Mouse (Mus musculus) heart, adult 2 months (tissue): ENCODE measurements around the gene Plcb3. TPM values are rescaled to one million over a fixed set of nuclear protein-coding genes. Genes with fewer than 3 reads are reported as not detected.

ENCODE experiments used
- DNase-seq, 2 experiments: peaks; one replicate each; pipeline ENCODE4 v3.0.0; 2021
- H3K27ac ChIP-seq: fragments of 200-600 bp; 2 replicates; pipeline ENCODE4 v1.8.1; 2022
- H3K27me3 ChIP-seq: fragments of 200-500 bp; 2 replicates; pipeline ENCODE4 v1.6.1; 2012; ENCODE audit warnings: mild to moderate bottlenecking, low read length, inconsistent platforms, mixed read lengths; ENCODE audit not compliant: control insufficient read depth, insufficient read depth
- H3K36me3 ChIP-seq: fragments of 200-500 bp; 2 replicates; pipeline ENCODE4 v1.6.1; 2012; ENCODE audit warnings: low read length, inconsistent platforms; ENCODE audit not compliant: control insufficient read depth, insufficient read depth
- H3K4me1 ChIP-seq: fragments of 200-500 bp; 2 replicates; pipeline ENCODE4 v1.6.1; 2011; ENCODE audit warnings: low read length; ENCODE audit not compliant: control insufficient read depth, insufficient read depth
- H3K4me3 ChIP-seq: fragments of 200-600 bp; 2 replicates; pipeline ENCODE4 v1.8.1; 2022
- H3K79me2 ChIP-seq: fragments of 200-500 bp; replicated peaks from 2 replicates; pipeline ENCODE4 v1.6.1; 2012; ENCODE audit warnings: mild to moderate bottlenecking, inconsistent platforms, low read length, moderate library complexity, mixed read lengths; ENCODE audit not compliant: control insufficient read depth, insufficient read depth
- H3K9ac ChIP-seq: fragments of 200-500 bp; 2 replicates; pipeline ENCODE4 v1.6.1; 2012; ENCODE audit warnings: low read depth, mild to moderate bottlenecking, control low read depth, inconsistent platforms, low read length, mixed read lengths
- CTCF ChIP-seq: fragments of 200-600 bp; IDR thresholded peaks from 2 replicates; pipeline ENCODE4 v1.8.1; 2022; ENCODE audit warnings: antibody characterized with exemption, mild to moderate bottlenecking, moderate library complexity
- EP300 ChIP-seq: fragments of 200-500 bp; IDR thresholded peaks from 2 replicates; pipeline ENCODE4 v1.6.1; 2011; ENCODE audit warnings: low read depth, low read length, control low read depth; ENCODE audit not compliant: insufficient read depth
- POLR2A ChIP-seq: fragments of 200-500 bp; IDR thresholded peaks from 2 replicates; pipeline ENCODE4 v1.6.1; 2011; ENCODE audit warnings: mild to moderate bottlenecking, low read depth, low read length, control low read depth; ENCODE audit not compliant: insufficient read depth
- WGBS: fragments of 180-500 bp; shearing (Covaris S2); methylation state at CpG from one replicate; pipeline ENCODE4 v1.1.7; 2018; 5-methylcytosine and 5-hydroxymethylcytosine counted together
- intact Hi-C: fragments of 180-260 bp; cut with DNase I; formaldehyde crosslinking; loops from one replicate; pipeline ENCODE4 v1.15.1; 2025
- microRNA-seq, 2 experiments: library from miRNA; unstranded; fragments of <30 nt; microRNA quantifications; one replicate each; pipeline ENCODE4 v1.2.0; 2021
- polyA plus RNA-seq: library from polyadenylated mRNA; depleted of rRNA; stranded (reverse); fragments of >200 nt; gene quantifications from 2 replicates; pipeline ENCODE4 v1.2.3, GENCODE M21; 2012; rRNA removed
- total RNA-seq, 2 experiments: library from RNA; stranded (reverse); gene quantifications; 2 replicates each; pipeline ENCODE4 v1.2.3; 2021

Plcb3 gene
- total and polyA plus RNA-seq, 3 experiments: 14.6 to 27.5 (median 15.2) TPM

DNA sequence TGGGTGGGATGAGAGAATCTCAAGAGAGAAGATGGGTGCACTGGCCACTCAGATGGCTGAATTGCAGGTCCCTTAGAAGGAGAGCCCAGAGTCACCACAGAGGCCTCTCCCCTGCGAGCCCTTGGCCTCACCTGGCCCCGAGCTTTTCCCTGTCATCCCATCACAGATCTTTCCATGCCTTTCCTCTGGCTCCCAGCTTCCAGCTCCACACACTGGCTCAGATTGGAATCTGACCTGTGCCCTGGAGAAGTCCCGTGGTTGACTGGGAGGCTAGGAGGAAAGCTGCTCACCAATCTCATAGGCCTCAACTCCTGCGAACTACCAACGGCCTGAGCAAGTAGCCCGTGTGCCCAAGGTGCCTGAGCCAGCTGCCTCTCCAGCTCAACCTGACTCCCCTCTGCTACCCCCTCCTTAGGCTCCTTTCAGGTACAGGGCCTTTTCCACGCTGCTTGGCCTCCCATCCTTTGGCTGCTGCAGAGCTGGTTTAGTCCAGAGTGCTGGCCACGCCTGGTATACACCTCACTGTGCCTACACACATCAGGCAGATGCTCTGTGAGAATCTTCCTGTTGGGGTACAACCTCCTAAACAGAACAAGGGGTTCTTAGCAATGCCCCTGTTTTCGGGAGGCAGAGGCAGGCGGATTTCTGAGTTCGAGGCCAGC, 70.6 kb downstream of the Plcb3 start:
- Histone ChIP-seq H3K9ac (no peak overlapping the region), H3K27me3 (no peaks in the 10 kb centered on the region), H3K4me3 (no peak overlapping the region), H3K79me2 (no peaks in the 10 kb centered on the region; the same call in 1 of the 2 replicates), H3K4me1 (peaks cover 7% of the 10 kb centered on the region), H3K36me3 (no peaks in the 10 kb centered on the region), H3K27ac (no peak overlapping the region)
- TF ChIP-seq CTCF: no peak
- TF ChIP-seq POLR2A: no peak
- no peak for TF ChIP-seq EP300
- peak in 1 of 2 experiments; percentile 2 for DNase-seq
- intact Hi-C loops: no loop called here
- WGBS: 92% methylated on average over 11 of the region's 11 CpGs

GRCm38 (mm10) chr19:6904846-6905245, 71.4 kb downstream of the Plcb3 start:
- intact Hi-C loops: no loop called here
- 76% methylated on average over 2 of the region's 2 CpGs for WGBS
- Histone ChIP-seq H3K27ac (no peak overlapping the region), H3K27me3 (no peaks in the 10 kb centered on the region), H3K36me3 (no peaks in the 10 kb centered on the region), H3K9ac (no peak overlapping the region), H3K4me1 (peaks cover 6% of the 10 kb centered on the region), H3K79me2 (no peaks in the 10 kb centered on the region; the same call in 1 of the 2 replicates), H3K4me3 (no peak overlapping the region)
- peak in 1 of 2 experiments; percentile 2 for DNase-seq
- no peak for TF ChIP-seq POLR2A
- no peak for TF ChIP-seq CTCF
- TF ChIP-seq EP300: no peak

DNA sequence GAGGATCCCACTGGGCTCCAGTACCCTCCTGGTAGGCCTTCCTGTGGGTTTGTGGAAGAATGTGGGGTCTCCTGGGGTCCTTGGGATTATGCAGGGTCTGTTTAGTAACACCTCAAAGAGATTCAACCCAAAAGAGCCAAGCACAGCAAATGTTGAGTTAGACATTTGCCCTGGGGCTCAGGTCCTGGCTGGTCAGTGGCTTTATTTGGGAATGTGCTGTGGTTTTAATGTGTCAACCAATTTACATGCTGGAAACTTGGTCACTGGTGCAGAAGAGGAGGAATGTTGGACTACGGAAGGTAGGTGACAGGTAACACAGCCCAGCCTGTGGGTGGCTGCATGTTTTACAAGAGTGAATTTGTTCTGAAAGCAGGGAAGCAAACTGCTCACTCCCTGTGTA, 73.2 kb downstream of the Plcb3 start:
- no peak for DNase-seq
- no peaks in the 10 kb centered on the region for H3K27me3 ChIP-seq
- intact Hi-C loops: no loop called here
- no peaks in the 10 kb centered on the region; the same call in 1 of the 2 replicates for H3K79me2 ChIP-seq
- H3K36me3 ChIP-seq: no peaks in the 10 kb centered on the region
- H3K4me1 ChIP-seq: peaks cover 3% of the 10 kb centered on the region; the same call in 1 of the 2 replicates
- TF ChIP-seq EP300 (no peak), POLR2A (no peak), CTCF (no peak)
- no peak overlapping the region for H3K4me3 ChIP-seq
- no peak overlapping the region for H3K9ac ChIP-seq
- 97% methylated on average over 1 of the region's 1 CpGs for WGBS
- no peak overlapping the region for H3K27ac ChIP-seq

Small RNA genes within 50 kb of the gene (microRNA-seq; reads per million reads assigned to microRNA genes)
- gene Mir6990: 5.0 to 7.9 reads per million in 2 experiments

Other genes with a start within 250 kb of the Plcb3 start
- 10 to 100 TPM; 15.9 to 17.9 TPM for gene Rps6ka4, start 135.8 kb downstream of the Plcb3 start, total RNA-seq
- 11.8 and 12.9 TPM in 2 replicates for gene Rps6ka4, start 135.8 kb downstream of the Plcb3 start, polyA plus RNA-seq
- gene Ccdc88b, start 118.3 kb downstream of the Plcb3 start, total RNA-seq: 1 to 10 TPM in 1 of 2 experiments, under 1 TPM in 1; 0.86 to 1.0 TPM
- 0.94 and 1.8 TPM in 2 replicates for gene Ccdc88b, start 118.3 kb downstream of the Plcb3 start, polyA plus RNA-seq
- 10 to 100 TPM; 32.0 to 38.5 TPM for gene Trmt112, start 66.8 kb downstream of the Plcb3 start, total RNA-seq
- gene Trmt112, start 66.8 kb downstream of the Plcb3 start, polyA plus RNA-seq: 67.9 and 71.5 TPM in 2 replicates
- gene Prdx5, start 66.4 kb downstream of the Plcb3 start, total RNA-seq: 100 to 1,000 TPM; 651 to 766 TPM
- 411 and 490 TPM in 2 replicates for gene Prdx5, start 66.4 kb downstream of the Plcb3 start, polyA plus RNA-seq
- gene Esrra, start 54.7 kb downstream of the Plcb3 start, total RNA-seq: 100 to 1,000 TPM; 156 to 180 TPM
- 135 and 152 TPM in 2 replicates for gene Esrra, start 54.7 kb downstream of the Plcb3 start, polyA plus RNA-seq
- not detected for gene Catsperz, start 51.1 kb downstream of the Plcb3 start, total RNA-seq
- gene Catsperz, start 51.1 kb downstream of the Plcb3 start, polyA plus RNA-seq: 0.23 and 0.64 TPM in 2 replicates
- not detected for gene Kcnk4, start 42.0 kb downstream of the Plcb3 start, total RNA-seq
- 0.21 TPM in 1 of 2 replicates, not detected in the other for gene Kcnk4, start 42.0 kb downstream of the Plcb3 start, polyA plus RNA-seq
- 10 to 100 TPM; 21.1 to 25.8 TPM for gene Bad, start 34.6 kb downstream of the Plcb3 start, total RNA-seq
- 30.6 and 33.5 TPM in 2 replicates for gene Bad, start 34.6 kb downstream of the Plcb3 start, polyA plus RNA-seq
- 10 to 100 TPM; 34.1 to 35.4 TPM for gene Gpr137, start 34.0 kb downstream of the Plcb3 start, total RNA-seq
- gene Gpr137, start 34.0 kb downstream of the Plcb3 start, polyA plus RNA-seq: 53.4 and 60.4 TPM in 2 replicates
- gene Ppp1r14b, start 1.5 kb downstream of the Plcb3 start, total RNA-seq: 10 to 100 TPM; 85.8 to 91.0 TPM
- gene Ppp1r14b, start 1.5 kb downstream of the Plcb3 start, polyA plus RNA-seq: 42.3 and 56.8 TPM in 2 replicates
- 10 to 100 TPM; 23.2 to 24.7 TPM for gene Fkbp2, start 4.0 kb upstream of the Plcb3 start, total RNA-seq
- gene Fkbp2, start 4.0 kb upstream of the Plcb3 start, polyA plus RNA-seq: 21.1 and 27.6 TPM in 2 replicates
- gene Vegfb, start 11.2 kb upstream of the Plcb3 start, total RNA-seq: 100 to 1,000 TPM; 413 to 501 TPM
- gene Vegfb, start 11.2 kb upstream of the Plcb3 start, polyA plus RNA-seq: 257 and 355 TPM in 2 replicates
- gene Dnajc4, start 16.1 kb upstream of the Plcb3 start, total RNA-seq: 10 to 100 TPM; 45.6 to 57.4 TPM
- 57.6 and 68.4 TPM in 2 replicates for gene Dnajc4, start 16.1 kb upstream of the Plcb3 start, polyA plus RNA-seq
- 10 to 100 TPM; 25.5 to 33.6 TPM for gene Nudt22, start 19.6 kb upstream of the Plcb3 start, total RNA-seq
- 44.5 and 47.4 TPM in 2 replicates for gene Nudt22, start 19.6 kb upstream of the Plcb3 start, polyA plus RNA-seq
- gene Trpt1, start 19.7 kb upstream of the Plcb3 start, total RNA-seq: 10 to 100 TPM; 20.7 to 26.3 TPM
- 26.4 and 30.7 TPM in 2 replicates for gene Trpt1, start 19.7 kb upstream of the Plcb3 start, polyA plus RNA-seq
- gene Fermt3, start 43.0 kb upstream of the Plcb3 start, total RNA-seq: 1 to 10 TPM; 5.2 to 9.0 TPM
- 4.7 and 7.8 TPM in 2 replicates for gene Fermt3, start 43.0 kb upstream of the Plcb3 start, polyA plus RNA-seq
- 100 to 1,000 TPM; 117 to 121 TPM for gene Stip1, start 63.5 kb upstream of the Plcb3 start, total RNA-seq
- gene Stip1, start 63.5 kb upstream of the Plcb3 start, polyA plus RNA-seq: 49.9 and 80.2 TPM in 2 replicates
- 100 to 1,000 TPM; 262 to 309 TPM for gene Macrod1, start 80.3 kb upstream of the Plcb3 start, total RNA-seq
- gene Macrod1, start 80.3 kb upstream of the Plcb3 start, polyA plus RNA-seq: 260 and 278 TPM in 2 replicates
- gene Flrt1, start 129.3 kb upstream of the Plcb3 start, total RNA-seq: 1 to 10 TPM; 1.1 to 1.2 TPM
- 0.84 and 0.94 TPM in 2 replicates for gene Flrt1, start 129.3 kb upstream of the Plcb3 start, polyA plus RNA-seq
- gene Otub1, start 229.8 kb upstream of the Plcb3 start, total RNA-seq: 10 to 100 TPM; 62.1 to 70.9 TPM
- 73.3 and 84.2 TPM in 2 replicates for gene Otub1, start 229.8 kb upstream of the Plcb3 start, polyA plus RNA-seq
- gene Cox8a, start 241.1 kb upstream of the Plcb3 start, total RNA-seq: 100 to 1,000 TPM; 384 to 424 TPM
- gene Cox8a, start 241.1 kb upstream of the Plcb3 start, polyA plus RNA-seq: 589 and 775 TPM in 2 replicates